Mouse (Mus musculus) frontal cortex, postnatal 14 days (tissue): ENCODE measurements at regions not wholly inside any gene's neighbourhood (a gene's known extent, or its start where the extent isn't known, plus 50 kb on each side); places are given as distances from the start of the nearest gene placed in this dataset.
"Not testable (repeated sequence)": the region's sequence is repeated elsewhere in the genome, so short reads cannot be mapped to it uniquely, and the experiment has no call there.

Source experiments
- DNase-seq, 2 experiments: peaks; one replicate each; pipeline ENCODE4 v3.0.0; 2022; ENCODE audit warnings: low spot score in 2 of 2

- not testable (repeated sequence) for DNase-seq
Measured at GRCm38 (mm10) chr13:3035291-3035690, 502.6 kb upstream of the Gdi2 start.

- DNase-seq, result peak in 1 of 2 experiments; percentile 5
Measured at GRCm38 (mm10) chr13:3037010-3037409, 500.9 kb upstream of the Gdi2 start.

- not testable (repeated sequence) for DNase-seq
Measured at GRCm38 (mm10) chr13:3046381-3047105, 491.3 kb upstream of the Gdi2 start.

- not testable (repeated sequence) for DNase-seq
Measured at GRCm38 (mm10) chr13:3083480-3083879, 454.4 kb upstream of the Gdi2 start.

DNA sequence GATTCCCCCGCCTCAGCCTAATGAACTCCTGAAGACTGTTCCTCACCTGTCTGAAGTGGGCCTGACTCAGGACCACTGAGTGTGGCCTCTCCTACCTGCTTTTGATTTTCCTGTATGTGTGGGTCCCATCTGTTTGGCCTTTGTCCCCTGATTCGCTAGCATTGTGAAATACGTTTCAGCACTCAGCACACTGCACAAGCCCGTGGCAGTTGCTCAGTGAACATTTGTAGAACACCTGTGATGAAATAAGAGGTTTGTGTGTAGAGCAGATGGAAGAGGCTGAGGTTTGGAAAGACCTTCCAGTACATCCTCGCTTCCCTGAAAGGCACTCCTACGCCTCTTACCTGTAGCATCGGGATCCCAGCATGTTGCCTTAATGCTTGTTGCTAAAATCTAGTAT, 447.9 kb upstream of the Gdi2 start:
- DNase-seq, result not testable (repeated sequence)

DNA sequence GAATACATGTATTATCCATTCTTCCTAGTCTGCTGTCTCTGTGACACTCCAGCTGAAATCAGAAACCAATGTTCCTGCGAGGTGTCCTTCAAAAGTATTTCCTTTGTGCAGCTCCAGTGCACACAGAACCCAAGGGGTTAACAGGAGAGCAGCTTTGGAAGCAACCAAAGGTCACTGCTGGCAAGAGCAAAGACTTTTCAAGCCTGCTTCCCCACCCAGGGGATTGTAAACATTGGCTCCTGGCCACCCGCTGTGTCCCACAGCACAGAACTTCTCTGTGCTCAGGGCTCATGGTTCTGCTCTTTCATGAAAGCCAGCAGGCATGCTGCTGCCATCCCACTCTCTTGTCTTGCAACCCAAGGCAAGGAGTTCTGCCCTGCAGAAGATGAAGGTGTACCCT, 431.3 kb upstream of the Gdi2 start:
- DNase-seq, result not testable (repeated sequence)

DNA sequence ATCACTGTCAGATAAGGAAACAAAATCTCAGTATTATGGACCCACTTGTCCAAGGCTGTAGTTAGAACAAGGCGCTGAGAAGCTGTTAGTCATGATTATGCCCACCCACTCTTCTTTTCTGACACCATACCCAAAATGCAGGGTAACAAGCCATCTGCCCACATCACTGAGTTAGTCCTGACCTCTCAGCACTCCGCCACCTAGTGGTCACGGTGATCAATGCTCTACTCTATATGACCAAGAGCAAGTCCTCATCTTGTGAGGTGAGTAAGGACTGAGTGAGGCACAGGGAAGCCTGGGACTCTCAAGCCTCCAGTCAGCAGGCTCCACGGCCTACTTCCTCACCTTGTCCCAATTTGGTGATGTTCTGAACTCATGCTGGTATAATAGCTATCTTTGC, 409.7 kb upstream of the Gdi2 start:
- not testable (repeated sequence) for DNase-seq

DNA sequence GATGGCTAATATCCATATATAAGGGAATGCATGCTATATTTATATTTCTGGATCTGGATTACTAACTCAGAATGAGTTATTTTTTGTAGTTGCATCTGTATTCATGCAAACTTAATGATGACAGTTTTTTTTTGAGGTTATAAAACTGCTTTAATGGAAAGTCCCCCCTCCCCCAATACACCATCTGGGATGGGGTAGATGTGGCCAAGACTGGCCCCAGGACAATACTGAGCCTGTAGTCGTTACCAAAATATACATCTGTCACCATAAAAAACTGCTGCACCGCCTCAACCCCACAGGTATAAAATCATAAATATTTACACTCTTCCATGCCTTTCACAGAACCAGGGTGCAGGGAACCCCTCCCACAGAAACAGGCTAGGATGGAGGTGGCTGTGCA, 400.6 kb upstream of the Gdi2 start:
- DNase-seq, result not testable (repeated sequence)

GRCm38 (mm10) chr13:3138698-3139097, 399.2 kb upstream of the Gdi2 start:
- no peak for DNase-seq

- not testable (repeated sequence) for DNase-seq
Measured at GRCm38 (mm10) chr13:3145513-3145912, 392.4 kb upstream of the Gdi2 start.
